Mouse (Mus musculus) liver, embryonic 15.5 days (tissue): ENCODE measurements around the gene Hprt. TPM values are rescaled to one million over a fixed set of nuclear protein-coding genes. Genes with fewer than 3 reads are reported as not detected.

Experiments
- ATAC-seq: fragments of 200-750 bp; cut with Nextera tagmentation; 2 replicates; pipeline ENCODE4 v1.8.0; 2017; ENCODE audit warnings: moderate number of reproducible peaks, mild to moderate bottlenecking, moderate library complexity; ENCODE audit not compliant: insufficient read depth
- H3K27ac ChIP-seq: fragments of 300-500 bp; sonication (generic); replicated peaks from 2 replicates; pipeline ENCODE4 v1.5.1; 2015; ENCODE audit warnings: mild to moderate bottlenecking, inconsistent platforms
- H3K27me3 ChIP-seq: fragments of 300-500 bp; sonication (generic); 2 replicates; pipeline ENCODE4 v1.6.1; 2015; ENCODE audit warnings: mild to moderate bottlenecking, inconsistent platforms
- H3K36me3 ChIP-seq: fragments of 300-500 bp; sonication (generic); replicated peaks from 2 replicates; pipeline ENCODE4 v1.6.1; 2015; ENCODE audit warnings: moderate library complexity, mild to moderate bottlenecking, inconsistent platforms
- H3K4me1 ChIP-seq: fragments of 300-500 bp; sonication (generic); replicated peaks from 2 replicates; pipeline ENCODE4 v1.6.1; 2015; ENCODE audit warnings: inconsistent platforms
- H3K4me2 ChIP-seq: fragments of 300-500 bp; sonication (generic); 2 replicates; pipeline ENCODE4 v1.6.1; 2015; ENCODE audit warnings: moderate library complexity, mild to moderate bottlenecking, inconsistent platforms
- H3K4me3 ChIP-seq: fragments of 300-500 bp; sonication (generic); replicated peaks from 2 replicates; pipeline ENCODE4 v1.5.1; 2015; ENCODE audit warnings: mild to moderate bottlenecking, inconsistent platforms
- H3K9ac ChIP-seq: fragments of 300-500 bp; sonication (generic); 2 replicates; pipeline ENCODE4 v1.6.1; 2015; ENCODE audit warnings: moderate library complexity, mild to moderate bottlenecking, inconsistent platforms
- H3K9me3 ChIP-seq: fragments of 300-500 bp; sonication (generic); replicated peaks from 2 replicates; pipeline ENCODE4 v1.6.1; 2016; ENCODE audit warnings: inconsistent platforms
- WGBS: fragments of 180-500 bp; shearing (Covaris S2); methylation state at CpG from one replicate; pipeline ENCODE4 v1.1.7; 2015; ENCODE audit warnings: mixed read lengths; ENCODE audit not compliant: insufficient replicate concordance; 5-methylcytosine and 5-hydroxymethylcytosine counted together
- polyA plus RNA-seq: library from polyadenylated mRNA; unstranded; fragments of >200 nt; fragmentation: Nextera tagmentation; extraction: Ambion mirVana; gene quantifications from 2 replicates; pipeline ENCODE4 v1.2.1, GENCODE M21; 2015

Gene Hprt
- 166 and 181 TPM in 2 replicates for polyA plus RNA-seq

- H3K9ac ChIP-seq: peak within 1 kb of the TSS; percentile 75
- H3K4me1 ChIP-seq: peaks cover 11% of the 10 kb centered on the region
- peak within 1 kb of the TSS; percentile 92 for H3K27ac ChIP-seq
- H3K27me3 ChIP-seq: no peaks in the 10 kb centered on the region
- peak within 1 kb of the TSS; percentile 80 for H3K4me3 ChIP-seq
- peak; percentile 94 for ATAC-seq
- no peaks in the 10 kb centered on the region for H3K9me3 ChIP-seq
- H3K36me3 ChIP-seq: no peaks in the 10 kb centered on the region
- H3K4me2 ChIP-seq: peak within 1 kb of the TSS; percentile 64
- WGBS: 14% methylated on average over 72 of the region's 72 CpGs
Observed at GRCm38 (mm10) chrX:52987905-52988783, at the start of gene Hprt. Hprt (plus strand) TSS chrX:52988137.

DNA sequence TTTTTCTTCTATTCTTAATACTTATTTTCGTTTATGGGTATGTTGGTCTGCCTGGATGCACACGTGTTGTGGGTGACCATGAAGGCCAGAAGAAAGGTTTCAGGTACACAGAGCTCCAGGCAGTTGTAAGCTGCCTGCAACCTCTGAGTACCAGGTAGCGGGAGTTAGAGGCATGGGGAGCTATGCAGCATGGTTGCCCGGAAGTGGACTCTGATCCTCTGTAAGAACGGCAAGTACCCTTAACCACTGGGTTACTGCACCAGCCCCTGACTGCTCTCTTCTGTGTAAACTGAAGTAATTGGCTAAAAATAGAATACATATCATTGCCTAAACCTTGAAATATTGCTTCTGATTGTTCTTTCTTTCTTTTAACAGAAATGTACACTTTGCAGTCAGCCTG is 42.4 kb upstream of the Hprt start:
- Histone ChIP-seq H3K27me3 (no peaks in the 10 kb centered on the region), H3K36me3 (peaks cover 15% of the 10 kb centered on the region; the same call in 1 of the 2 replicates), H3K27ac (no peak overlapping the region), H3K9ac (no peak overlapping the region), H3K9me3 (no peaks in the 10 kb centered on the region), H3K4me3 (no peak overlapping the region), H3K4me1 (no peaks in the 10 kb centered on the region), H3K4me2 (no peak overlapping the region)
- 72% methylated on average over 5 of the region's 5 CpGs for WGBS
- no peak for ATAC-seq

DNA sequence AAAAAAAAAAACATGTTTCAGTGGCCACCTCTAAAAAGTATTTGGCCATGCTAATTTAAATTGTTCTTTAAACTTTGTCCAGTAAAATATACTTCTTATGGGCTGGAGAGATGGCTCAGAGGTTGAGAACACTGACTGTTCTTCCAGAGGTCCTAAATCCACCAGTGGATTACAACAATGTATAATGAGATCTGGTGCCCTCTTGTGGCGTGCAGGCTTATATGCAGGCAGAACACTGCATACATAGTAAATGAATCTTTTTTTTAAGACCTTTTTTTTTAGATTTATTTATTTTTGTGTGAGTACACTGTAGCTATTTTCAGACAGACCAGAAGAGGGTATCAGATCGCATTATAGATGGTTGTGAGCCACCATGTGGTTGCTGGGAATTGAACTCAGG is 38.2 kb upstream of the Hprt start:
- Histone ChIP-seq H3K9ac (no peak overlapping the region), H3K4me1 (no peaks in the 10 kb centered on the region), H3K9me3 (no peaks in the 10 kb centered on the region), H3K27me3 (no peaks in the 10 kb centered on the region), H3K27ac (no peak overlapping the region), H3K4me2 (no peak overlapping the region), H3K36me3 (peaks cover 13% of the 10 kb centered on the region; the same call in 1 of the 2 replicates), H3K4me3 (no peak overlapping the region)
- ATAC-seq: no peak
- WGBS: 52% methylated on average over 2 of the region's 2 CpGs

DNA sequence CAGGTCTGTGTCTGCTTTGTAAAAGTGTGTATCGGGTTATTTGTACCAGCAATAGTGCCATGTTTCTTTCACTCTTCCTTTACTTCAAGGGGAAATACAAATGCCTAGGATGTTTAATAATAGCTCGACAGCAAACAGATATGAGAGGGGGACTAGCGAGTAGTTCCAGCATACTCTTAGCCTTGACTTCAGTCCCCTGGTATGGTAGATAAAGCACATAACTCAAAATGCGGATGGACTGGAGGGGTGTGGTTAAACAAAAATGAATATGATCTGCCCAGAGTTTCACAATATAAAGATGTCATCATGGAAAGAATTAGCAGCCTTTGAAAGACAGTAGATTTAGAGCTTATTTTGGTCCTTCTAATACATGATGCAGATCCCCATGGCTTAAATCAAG is 31.0 kb upstream of the Hprt start:
- H3K4me1 ChIP-seq: peaks cover 5% of the 10 kb centered on the region
- no peak overlapping the region for H3K4me2 ChIP-seq
- H3K27me3 ChIP-seq: no peaks in the 10 kb centered on the region
- H3K9me3 ChIP-seq: no peaks in the 10 kb centered on the region
- 45% methylated on average over 4 of the region's 4 CpGs for WGBS
- no peak for ATAC-seq
- H3K27ac ChIP-seq: no peak overlapping the region
- no peak overlapping the region for H3K4me3 ChIP-seq
- 0 out of 2 replicates have a peak, but pooled peaks cover 4% of the 10 kb centered on the region for H3K36me3 ChIP-seq
- no peak overlapping the region for H3K9ac ChIP-seq

DNA sequence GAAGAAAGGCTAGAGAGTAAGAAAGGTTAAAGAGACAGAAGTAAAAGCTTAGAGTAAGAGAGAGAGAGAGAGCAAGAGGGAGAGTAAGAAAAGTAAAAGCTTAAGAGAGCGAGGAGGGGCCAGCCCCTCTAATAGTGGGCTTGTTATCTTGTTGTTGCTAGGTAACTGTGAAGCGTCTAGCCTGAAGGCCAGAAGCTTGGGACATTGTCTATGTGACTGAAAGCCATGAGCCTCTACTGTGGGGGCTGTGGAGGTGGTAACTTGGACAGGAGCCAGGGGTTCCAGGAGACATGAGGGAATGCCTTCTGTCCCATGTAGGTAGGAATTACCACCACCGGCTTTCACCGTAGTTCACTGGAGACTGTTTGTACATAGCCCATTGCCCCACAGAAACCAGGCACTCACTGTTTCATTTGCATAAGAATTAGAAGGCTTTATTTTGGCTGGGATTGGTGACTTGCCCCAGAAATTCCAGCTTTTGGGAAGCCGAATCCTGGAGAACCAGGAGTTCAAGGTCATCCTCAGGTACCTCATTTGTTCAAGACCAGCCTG is 26.3 kb upstream of the Hprt start:
- Histone ChIP-seq H3K36me3 (no peaks in the 10 kb centered on the region), H3K4me1 (peaks cover 12% of the 10 kb centered on the region), H3K27ac (no peak overlapping the region), H3K9ac (no peak overlapping the region), H3K4me3 (no peak overlapping the region), H3K27me3 (no peaks in the 10 kb centered on the region), H3K4me2 (no peak overlapping the region), H3K9me3 (no peaks in the 10 kb centered on the region)
- 56% methylated on average over 5 of the region's 5 CpGs for WGBS
- ATAC-seq: no peak

- Histone ChIP-seq H3K4me3 (no peak overlapping the region), H3K9ac (no peak overlapping the region), H3K27me3 (no peaks in the 10 kb centered on the region), H3K4me2 (no peak overlapping the region), H3K27ac (no peak overlapping the region), H3K36me3 (no peaks in the 10 kb centered on the region), H3K9me3 (no peaks in the 10 kb centered on the region), H3K4me1 (peaks cover 12% of the 10 kb centered on the region)
- ATAC-seq: 0 out of 2 replicates have a peak, but pooled peaks have one; percentile 25
- WGBS: 56% methylated on average over 2 of the region's 2 CpGs
Observed at GRCm38 (mm10) chrX:52965149-52965548, 22.8 kb upstream of the Hprt start.

DNA sequence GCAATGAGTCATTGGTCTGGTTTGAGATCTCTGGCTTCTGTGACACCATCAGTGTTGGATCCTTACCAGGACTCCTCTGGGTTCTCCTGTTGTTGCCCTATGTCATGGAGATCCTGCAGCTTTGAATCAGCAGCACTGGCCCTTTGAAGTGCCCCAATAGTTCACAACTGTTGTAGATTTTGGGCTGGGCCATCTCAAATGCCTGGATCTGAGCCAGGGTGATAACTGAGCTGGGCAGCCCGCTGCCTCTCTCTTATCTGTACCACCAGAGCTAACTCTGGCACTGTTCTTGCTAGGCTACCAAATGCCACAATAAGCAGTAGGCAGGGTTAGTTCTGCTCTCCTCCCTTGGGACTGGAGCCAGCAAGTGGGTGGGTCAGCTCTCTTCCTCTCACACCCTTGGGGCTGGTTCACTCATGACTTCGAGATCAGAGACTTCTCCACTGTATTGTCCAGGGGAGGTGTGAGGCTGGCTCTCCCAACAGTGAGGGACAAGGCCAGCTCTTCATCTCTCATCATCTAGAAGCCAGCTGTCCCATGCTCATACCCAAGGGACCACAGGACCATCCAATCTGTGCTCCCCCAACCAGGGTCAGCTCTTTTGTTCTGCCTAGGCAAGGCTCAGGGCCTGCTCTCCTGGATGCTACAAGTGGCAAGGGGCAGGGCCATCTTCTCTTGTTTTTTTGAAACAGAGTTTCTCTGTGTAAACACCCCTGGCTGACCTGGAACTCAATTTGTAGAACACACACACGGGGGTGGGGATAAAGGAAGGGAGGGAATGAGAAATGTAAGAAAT is 16.5 kb upstream of the Hprt start:
- H3K27me3 ChIP-seq: no peaks in the 10 kb centered on the region
- peak overlapping the region; percentile 94 for H3K27ac ChIP-seq
- H3K9me3 ChIP-seq: no peaks in the 10 kb centered on the region
- peak overlapping the region; percentile 27 for H3K4me3 ChIP-seq
- WGBS: 17% methylated on average over 3 of the region's 3 CpGs
- H3K4me2 ChIP-seq: peak overlapping the region; percentile 57
- peaks cover 34% of the 10 kb centered on the region for H3K4me1 ChIP-seq
- peak; percentile 99 for ATAC-seq
- H3K36me3 ChIP-seq: no peaks in the 10 kb centered on the region
- 0 out of 2 replicates have a peak overlapping the region, but pooled peaks have one; percentile 21 for H3K9ac ChIP-seq

GRCm38 (mm10) chrX:52972129-52972528 is 15.8 kb upstream of the Hprt start:
- no peak overlapping the region; the same call in 1 of the 2 replicates for H3K4me2 ChIP-seq

DNA sequence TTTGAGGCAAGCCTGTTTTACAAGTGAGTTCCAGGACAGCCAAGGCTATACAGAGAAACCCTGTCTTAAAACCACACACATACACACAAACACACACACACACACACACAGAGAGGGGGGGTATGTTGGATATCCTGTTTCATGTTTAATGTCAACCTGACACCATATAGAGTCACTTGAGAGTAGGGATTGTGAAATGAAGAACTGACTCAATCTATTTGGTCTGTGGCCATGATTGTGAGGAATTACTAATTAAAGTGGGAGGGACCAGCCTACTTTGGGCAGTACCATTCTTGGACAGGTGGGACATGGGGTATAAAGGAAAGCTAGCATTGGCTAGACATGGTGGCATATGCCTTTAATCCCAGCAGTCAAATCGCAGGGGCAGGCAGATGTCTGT is 15.3 kb upstream of the Hprt start:
- H3K27ac ChIP-seq: peak overlapping the region; percentile 94
- no peaks in the 10 kb centered on the region for H3K36me3 ChIP-seq
- H3K27me3 ChIP-seq: no peaks in the 10 kb centered on the region
- no peaks in the 10 kb centered on the region for H3K9me3 ChIP-seq
- H3K4me1 ChIP-seq: peaks cover 38% of the 10 kb centered on the region
- 54% methylated on average over 1 of the region's 1 CpGs for WGBS
- H3K9ac ChIP-seq: no peak overlapping the region
- no peak overlapping the region for H3K4me2 ChIP-seq
- no peak overlapping the region for H3K4me3 ChIP-seq
- ATAC-seq: no peak

More at GRCm38 (mm10) chrX:52972129-52972528, 15.8 kb upstream of the Hprt start:
- no peak for ATAC-seq
- H3K27me3 ChIP-seq: no peaks in the 10 kb centered on the region
- WGBS: 45% methylated on average over 1 of the region's 1 CpGs
- H3K27ac ChIP-seq: peak overlapping the region; percentile 94
- H3K9ac ChIP-seq: no peak overlapping the region
- no peaks in the 10 kb centered on the region for H3K9me3 ChIP-seq
- no peak overlapping the region for H3K4me3 ChIP-seq
- peaks cover 38% of the 10 kb centered on the region for H3K4me1 ChIP-seq
- H3K36me3 ChIP-seq: no peaks in the 10 kb centered on the region

- no peak overlapping the region for H3K27ac ChIP-seq
- no peaks in the 10 kb centered on the region for H3K27me3 ChIP-seq
- no peak overlapping the region for H3K4me3 ChIP-seq
- H3K36me3 ChIP-seq: no peaks in the 10 kb centered on the region
- 29% methylated on average over 1 of the region's 1 CpGs for WGBS
- H3K4me1 ChIP-seq: peaks cover 30% of the 10 kb centered on the region
- no peak overlapping the region for H3K4me2 ChIP-seq
- peak; percentile 47 for ATAC-seq
- no peaks in the 10 kb centered on the region for H3K9me3 ChIP-seq
- no peak overlapping the region for H3K9ac ChIP-seq
Observed at GRCm38 (mm10) chrX:52978576-52978975, 9.4 kb upstream of the Hprt start.

DNA sequence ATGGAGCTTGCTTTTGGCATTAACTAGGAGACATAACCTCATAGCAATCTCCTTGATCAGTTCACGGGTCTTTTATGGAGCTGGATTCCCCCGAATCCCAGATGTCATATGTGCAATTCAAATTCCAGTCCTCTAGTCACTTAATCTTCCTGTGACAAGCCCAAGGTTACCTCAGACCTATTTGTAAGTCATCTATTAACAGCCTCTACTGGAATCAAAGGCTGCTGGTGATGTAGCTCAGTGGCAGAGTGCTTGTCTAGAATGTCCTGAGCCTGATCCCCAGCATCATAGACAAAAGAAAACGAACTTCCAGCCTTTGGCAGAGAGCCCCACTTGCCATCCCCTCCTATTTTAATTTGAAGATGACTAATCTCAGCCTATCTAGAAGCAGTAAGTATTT is 6.6 kb upstream of the Hprt start:
- no peak for ATAC-seq
- WGBS: 66% methylated on average over 3 of the region's 3 CpGs
- no peak overlapping the region for H3K4me3 ChIP-seq
- no peak overlapping the region for H3K27ac ChIP-seq
- peaks cover 21% of the 10 kb centered on the region for H3K4me1 ChIP-seq
- H3K27me3 ChIP-seq: no peaks in the 10 kb centered on the region
- H3K36me3 ChIP-seq: no peaks in the 10 kb centered on the region
- no peaks in the 10 kb centered on the region for H3K9me3 ChIP-seq
- no peak overlapping the region for H3K4me2 ChIP-seq
- H3K9ac ChIP-seq: no peak overlapping the region
